ENCODE assay signal across 8 mouse cellular contexts in genomic region chr9:35421730-35422235, GRCm38 (mm10). TPM values are rescaled to one million over a fixed set of nuclear protein-coding genes. Genes with fewer than 3 reads are reported as not detected.
DNase-seq lines count a peak whose midpoint lies in the region; ATAC-seq lines count a peak whose summit lies in the region.

No protein-coding gene starts in this region.

- peak; percentile 31 for ATAC-seq in granulocyte monocyte progenitor cell, adult 5-6 weeks (replicated peaks; ENCODE audit: poor library complexity, severe bottlenecking)

- DNase-seq in embryo, embryonic 10 days (ENCODE audit: low spot score): peak; percentile 75
- DNase-seq in embryo, embryonic 9.5 days (ENCODE audit: extremely low spot score): no peak
- DNase-seq in CD4-positive helper T cell, adult 2 months (ENCODE audit: low read depth, low spot score): peak; percentile 79
- peak; percentile 77 for DNase-seq in cerebellum, adult 9-11 months
- DNase-seq in layer of hippocampus, postnatal 25 days (ENCODE audit: extremely low spot score in 1 of 2, low spot score in 1 of 2): peak; percentile 14 to 38
- peak; percentile 83 for DNase-seq in mesoderm, embryonic 11.5 days (ENCODE audit: low read depth, low spot score)
- peak; percentile 33 to 73 for DNase-seq in spleen, postnatal 4 days (ENCODE audit: low spot score in 2 of 2)

RNA-seq across cellular contexts. Expression of gene Cdon, which starts 0.9 kb away (rescaled TPM):
- 0.09 and 1.0 TPM in 2 replicates for total RNA-seq in granulocyte monocyte progenitor cell, adult 5-6 weeks (2014; fragmentation: Nextera tagmentation)
- total RNA-seq in granulocyte monocyte progenitor cell, adult 5-6 weeks (2017): 0.46 and 1.2 TPM in 2 replicates
- 10 to 100 TPM in 1 of 2 experiments, 1 to 10 TPM in 1; 9.5 to 15.8 TPM for total RNA-seq in layer of hippocampus, postnatal 25 days (2021)

Comparison
In these comparisons a context has a peak if more than half of its experiments do, and no peak if none do; other contexts are left out.
1. RNA of gene Cdon, which starts 0.9 kb away (total RNA-seq): 9.5 to 15.8 TPM in layer of hippocampus, postnatal 25 days; 0.09 to 1.2 TPM in granulocyte monocyte progenitor cell, adult 5-6 weeks; every median in the first group is over 4 times any median in the second.